Mouse (Mus musculus): ENCODE measurements around the gene Myog.
A peak's percentile ranks its signal among the peaks of the same experiment; 100 is the strongest.

Gene Myog

GRCm38 (mm10) chr1:134283108-134283507 is 6.7 kb upstream of the Myog start:
- DNase-seq (ENCODE audit: low spot score), result no peak

GRCm38 (mm10) chr1:134285458-134286120 is 4.2 kb upstream of the Myog start:
- DNase-seq (ENCODE audit: low spot score), result no peak

GRCm38 (mm10) chr1:134288239-134288638 is 1.6 kb upstream of the Myog start:
- no peak for DNase-seq (ENCODE audit: low spot score)

- DNase-seq (ENCODE audit: low spot score), result no peak
These were observed 511 bp downstream of the Myog start for GRCm38 (mm10) chr1:134290300-134290699.

GRCm38 (mm10) chr1:134290909-134291308 is 1.1 kb downstream of the Myog start:
- peak; percentile 21 for DNase-seq (ENCODE audit: low spot score)

- DNase-seq (ENCODE audit: low spot score), result no peak
These were observed 1.8 kb downstream of the Myog start for GRCm38 (mm10) chr1:134291555-134291954.

- DNase-seq (ENCODE audit: low spot score), result no peak
These were observed 2.3 kb downstream of the Myog start for GRCm38 (mm10) chr1:134292073-134292472.

GRCm38 (mm10) chr1:134292601-134293000 is 2.8 kb downstream of the Myog start:
- DNase-seq (ENCODE audit: low spot score), result no peak

- DNase-seq (ENCODE audit: low spot score), result no peak
These were observed 3.5 kb downstream of the Myog start for GRCm38 (mm10) chr1:134293276-134293675.

GRCm38 (mm10) chr1:134293738-134294604 is 4.2 kb downstream of the Myog start:
- DNase-seq (ENCODE audit: low spot score), result no peak

GRCm38 (mm10) chr1:134297265-134297664 is 7.5 kb downstream of the Myog start:
- DNase-seq (ENCODE audit: low spot score), result no peak

- peak; percentile 14 for DNase-seq (ENCODE audit: low spot score)
These were observed 9.0 kb downstream of the Myog start for GRCm38 (mm10) chr1:134298636-134299411.

GRCm38 (mm10) chr1:134302568-134303238 is 12.9 kb downstream of the Myog start:
- DNase-seq (ENCODE audit: low spot score), result peak; percentile 25

GRCm38 (mm10) chr1:134304940-134305339 is 15.2 kb downstream of the Myog start:
- no peak for DNase-seq (ENCODE audit: low spot score)

- DNase-seq (ENCODE audit: low spot score), result no peak
These were observed 17.6 kb downstream of the Myog start for GRCm38 (mm10) chr1:134307409-134307808.

GRCm38 (mm10) chr1:134310291-134310690 is 20.5 kb downstream of the Myog start:
- no peak for DNase-seq (ENCODE audit: low spot score)

- DNase-seq (ENCODE audit: low spot score), result no peak
These were observed 20.9 kb downstream of the Myog start for GRCm38 (mm10) chr1:134310729-134311128.

- no peak for DNase-seq (ENCODE audit: low spot score)
These were observed 22.0 kb downstream of the Myog start for GRCm38 (mm10) chr1:134311760-134312159.

- no peak for DNase-seq (ENCODE audit: low spot score)
These were observed 25.4 kb downstream of the Myog start for GRCm38 (mm10) chr1:134315181-134315580.

GRCm38 (mm10) chr1:134316361-134316760 is 26.6 kb downstream of the Myog start:
- no peak for DNase-seq (ENCODE audit: low spot score)

GRCm38 (mm10) chr1:134318261-134318660 is 28.5 kb downstream of the Myog start:
- no peak for DNase-seq (ENCODE audit: low spot score)

- no peak for DNase-seq (ENCODE audit: low spot score)
These were observed 31.0 kb downstream of the Myog start for GRCm38 (mm10) chr1:134320691-134321301.
